Mouse (Mus musculus) lung, embryonic 14.5 days (tissue): ENCODE measurements around the gene Ppp1r12c. TPM values are rescaled to one million over a fixed set of nuclear protein-coding genes. Genes with fewer than 3 reads are reported as not detected.

Source experiments
- ATAC-seq: fragments of 200-750 bp; cut with Nextera tagmentation; 2 replicates; pipeline ENCODE4 v1.8.0; 2017; ENCODE audit warnings: mild to moderate bottlenecking, moderate TSS enrichment, moderate library complexity; ENCODE audit not compliant: insufficient read depth
- DNase-seq: peaks from one replicate; pipeline ENCODE4 v3.0.0-alpha.2; 2015
- H3K27ac ChIP-seq: fragments of 300-500 bp; sonication (generic); 2 replicates; pipeline ENCODE4 v1.5.1; 2014; ENCODE audit warnings: low read depth, mild to moderate bottlenecking, moderate library complexity
- H3K27me3 ChIP-seq: fragments of 300-500 bp; sonication (generic); 2 replicates; pipeline ENCODE4 v1.6.1; 2014; ENCODE audit warnings: low read length, control low read depth; ENCODE audit not compliant: insufficient read depth
- H3K36me3 ChIP-seq: fragments of 300-500 bp; sonication (generic); 2 replicates; pipeline ENCODE4 v1.6.1; 2014; ENCODE audit warnings: control low read depth; ENCODE audit not compliant: insufficient read depth
- H3K4me1 ChIP-seq: fragments of 300-500 bp; sonication (generic); 2 replicates; pipeline ENCODE4 v1.6.1; 2014; ENCODE audit warnings: antibody characterized with exemption, control low read depth; ENCODE audit not compliant: insufficient read depth
- H3K4me2 ChIP-seq: fragments of 300-500 bp; sonication (generic); 2 replicates; pipeline ENCODE4 v1.6.1; 2014; ENCODE audit warnings: mild to moderate bottlenecking
- H3K4me3 ChIP-seq: fragments of 300-500 bp; sonication (generic); 2 replicates; pipeline ENCODE4 v1.5.1; 2014; ENCODE audit warnings: low read depth, low read length
- H3K9ac ChIP-seq: fragments of 300-500 bp; sonication (generic); 2 replicates; pipeline ENCODE4 v1.6.1; 2014
- H3K9me3 ChIP-seq: fragments of 300-500 bp; sonication (generic); 2 replicates; pipeline ENCODE4 v1.6.1; 2016; ENCODE audit warnings: low read depth, low read length, control low read depth
- CTCF ChIP-seq: IDR thresholded peaks from 2 replicates; pipeline ENCODE4 v1.5.1; 2016; ENCODE audit warnings: antibody characterized with exemption, low read depth
- WGBS: fragments of 180-500 bp; shearing (Covaris S2); extraction: QIAGEN DNeasy Blood & Tissue Kit; methylation state at CpG from one replicate; pipeline ENCODE4 v1.1.7; 2014; 5-methylcytosine and 5-hydroxymethylcytosine counted together
- polyA plus RNA-seq: library from polyadenylated mRNA; unstranded; fragments of >200 nt; fragmentation: Nextera tagmentation; extraction: Ambion mirVana; gene quantifications from 2 replicates; pipeline ENCODE4 v1.2.1, GENCODE M21; 2014

Ppp1r12c gene
- polyA plus RNA-seq, 1 experiment from 2014 or later, result 54.3 TPM

GRCm38 (mm10) chr7:4473940-4474339 lies 27.5 kb downstream of the Ppp1r12c start:
- Histone ChIP-seq H3K36me3 (no peaks in the 10 kb centered on the region), H3K27me3 (peaks cover 21% of the 10 kb centered on the region), H3K4me1 (peaks cover under 1% of the 10 kb centered on the region; the same call in 1 of the 2 replicates), H3K4me2 (no peak overlapping the region), H3K27ac (no peak overlapping the region), H3K4me3 (no peak overlapping the region), H3K9ac (no peak overlapping the region), H3K9me3 (no peaks in the 10 kb centered on the region)
- ATAC-seq, result no peak
- DNase-seq, result no peak
- 12% methylated on average over 19 of the region's 19 CpGs for WGBS
- TF ChIP-seq CTCF, result no peak

- ATAC-seq, result peak; percentile 82
- WGBS, result under 1% methylated on average over 24 of the region's 24 CpGs
Observed at GRCm38 (mm10) chr7:4471179-4471555, 30.3 kb downstream of the Ppp1r12c start.

DNA sequence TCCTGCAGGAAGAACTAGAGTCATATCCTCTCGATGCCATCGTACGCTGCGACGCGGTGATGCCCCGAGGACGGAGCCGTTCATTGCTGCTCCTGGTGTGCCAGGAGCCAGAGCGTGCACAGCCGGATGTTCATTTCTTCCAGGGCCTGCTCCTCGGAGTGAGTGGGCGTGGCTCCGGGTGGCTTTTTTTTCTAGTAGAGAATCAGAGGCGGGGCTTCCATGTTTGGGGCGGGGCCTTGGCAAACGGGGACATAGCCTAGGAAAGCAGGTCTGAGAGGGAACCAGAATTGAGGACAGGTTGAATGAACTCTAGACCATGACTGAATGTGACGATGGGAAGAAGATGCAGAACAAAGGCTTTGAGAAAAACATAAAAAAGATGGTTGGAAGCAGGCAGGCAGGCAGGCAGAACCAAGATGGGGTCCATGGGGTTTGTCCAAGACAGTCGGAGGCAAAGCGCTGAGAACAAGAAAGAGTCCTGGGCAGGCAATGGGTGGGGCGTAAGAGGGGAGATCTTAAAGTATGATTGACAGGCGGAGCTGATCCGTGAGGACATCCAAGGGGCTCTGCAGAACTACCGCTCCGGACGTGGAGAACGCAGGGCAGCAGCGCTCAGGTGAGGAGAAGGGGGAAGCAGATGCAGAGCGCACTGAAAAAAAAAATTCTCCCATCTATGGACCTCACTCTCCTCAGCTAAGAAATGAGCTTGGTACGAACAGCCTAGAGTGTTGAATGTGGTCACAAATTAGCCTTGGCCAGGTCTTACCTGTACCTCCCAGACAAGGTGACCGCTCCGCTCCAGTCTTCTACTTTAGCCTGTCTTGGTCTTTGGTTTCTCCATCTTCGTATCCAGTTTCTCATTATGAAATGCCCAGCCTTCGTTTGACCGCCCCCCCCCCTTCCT lies 31.0 kb downstream of the Ppp1r12c start:
- Histone ChIP-seq H3K27ac (no peak overlapping the region), H3K36me3 (no peaks in the 10 kb centered on the region), H3K9me3 (no peaks in the 10 kb centered on the region), H3K9ac (peak overlapping the region; percentile 39), H3K4me2 (peak overlapping the region; percentile 83), H3K4me1 (no peaks in the 10 kb centered on the region), H3K27me3 (peaks cover 21% of the 10 kb centered on the region), H3K4me3 (peak overlapping the region; percentile 37)
- DNase-seq (peak; percentile 86), ATAC-seq (peak; percentile 76)
- no peak for TF ChIP-seq CTCF
- WGBS, result 4% methylated on average over 35 of the region's 35 CpGs

More at GRCm38 (mm10) chr7:4471179-4471555, 30.3 kb downstream of the Ppp1r12c start:
- Histone ChIP-seq H3K27ac (no peak overlapping the region), H3K4me2 (peak overlapping the region; percentile 83), H3K36me3 (no peaks in the 10 kb centered on the region), H3K9me3 (no peaks in the 10 kb centered on the region), H3K27me3 (peaks cover 21% of the 10 kb centered on the region), H3K4me3 (peak overlapping the region; percentile 37), H3K9ac (peak overlapping the region; percentile 39), H3K4me1 (no peaks in the 10 kb centered on the region)
- DNase-seq, result peak; percentile 94
- peak; percentile 83 for TF ChIP-seq CTCF

DNA sequence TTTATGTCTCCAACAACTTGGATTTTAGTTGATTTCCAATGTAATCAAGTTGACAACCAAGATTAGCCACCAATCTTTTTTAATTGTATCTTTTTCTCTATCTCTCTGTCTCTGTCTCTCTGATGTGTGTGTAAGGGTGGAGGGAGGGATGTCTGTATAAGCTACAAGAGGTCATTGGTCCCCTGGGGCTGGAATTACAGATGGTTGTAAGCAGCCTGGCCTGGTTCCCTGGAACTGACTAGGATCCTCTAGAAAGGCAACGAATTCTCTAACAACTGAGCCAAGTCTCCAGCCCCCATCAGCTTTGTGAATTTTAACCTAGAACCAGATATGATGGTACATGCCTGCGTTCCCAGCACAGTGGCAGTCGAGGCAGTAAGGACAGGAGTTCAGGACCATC lies 33.7 kb downstream of the Ppp1r12c start:
- H3K4me1 ChIP-seq, result no peaks in the 10 kb centered on the region
- H3K9ac ChIP-seq, result no peak overlapping the region
- no peak overlapping the region for H3K4me3 ChIP-seq
- no peaks in the 10 kb centered on the region for H3K36me3 ChIP-seq
- ATAC-seq (no peak), DNase-seq (no peak)
- 69% methylated on average over 3 of the region's 3 CpGs for WGBS
- H3K4me2 ChIP-seq, result no peak overlapping the region
- H3K27ac ChIP-seq, result no peak overlapping the region
- no peak for TF ChIP-seq CTCF
- peaks cover 11% of the 10 kb centered on the region; the same call in 1 of the 2 replicates for H3K27me3 ChIP-seq
- H3K9me3 ChIP-seq, result no peaks in the 10 kb centered on the region

DNA sequence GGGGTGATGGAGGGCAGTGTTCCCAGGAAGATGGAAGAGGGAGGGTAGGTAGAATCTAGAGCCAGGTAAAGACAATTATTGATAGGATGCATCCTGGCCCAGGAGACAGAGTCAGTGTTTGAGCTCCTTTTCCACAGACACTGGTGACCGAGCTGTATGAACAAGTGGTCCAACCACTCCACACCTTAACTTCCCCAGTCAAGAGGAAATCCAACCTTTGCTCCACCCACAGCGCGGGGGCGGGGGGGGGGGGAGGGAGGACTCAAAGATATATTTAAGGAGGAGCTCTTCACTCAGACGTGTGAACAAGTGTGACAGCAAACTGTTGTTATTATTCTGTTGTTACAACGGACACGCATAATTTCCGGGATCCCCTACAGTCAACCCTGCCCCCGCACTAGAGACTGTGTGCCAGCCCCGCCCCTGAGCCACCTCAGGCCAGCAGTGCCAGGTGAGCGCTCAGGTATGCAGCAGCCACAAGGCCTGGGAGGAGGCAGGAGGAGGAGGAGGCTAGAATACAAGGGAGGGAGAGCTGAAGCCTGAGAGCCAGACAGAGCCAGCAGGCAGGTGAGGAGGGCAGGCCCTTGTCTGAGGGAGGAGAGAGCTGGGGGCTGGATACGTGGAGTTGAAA lies 37.2 kb downstream of the Ppp1r12c start:
- Histone ChIP-seq H3K9me3 (no peaks in the 10 kb centered on the region), H3K4me3 (0 out of 2 replicates have a peak overlapping the region, but pooled peaks have one; percentile 1), H3K27me3 (no peaks in the 10 kb centered on the region), H3K9ac (no peak overlapping the region), H3K4me2 (peak overlapping the region; percentile 47), H3K36me3 (no peaks in the 10 kb centered on the region), H3K27ac (peak overlapping the region; percentile 83), H3K4me1 (no peaks in the 10 kb centered on the region)
- WGBS, result 5% methylated on average over 11 of the region's 12 CpGs
- TF ChIP-seq CTCF, result no peak
- DNase-seq (peak; percentile 63), ATAC-seq (peak; percentile 89)

DNA sequence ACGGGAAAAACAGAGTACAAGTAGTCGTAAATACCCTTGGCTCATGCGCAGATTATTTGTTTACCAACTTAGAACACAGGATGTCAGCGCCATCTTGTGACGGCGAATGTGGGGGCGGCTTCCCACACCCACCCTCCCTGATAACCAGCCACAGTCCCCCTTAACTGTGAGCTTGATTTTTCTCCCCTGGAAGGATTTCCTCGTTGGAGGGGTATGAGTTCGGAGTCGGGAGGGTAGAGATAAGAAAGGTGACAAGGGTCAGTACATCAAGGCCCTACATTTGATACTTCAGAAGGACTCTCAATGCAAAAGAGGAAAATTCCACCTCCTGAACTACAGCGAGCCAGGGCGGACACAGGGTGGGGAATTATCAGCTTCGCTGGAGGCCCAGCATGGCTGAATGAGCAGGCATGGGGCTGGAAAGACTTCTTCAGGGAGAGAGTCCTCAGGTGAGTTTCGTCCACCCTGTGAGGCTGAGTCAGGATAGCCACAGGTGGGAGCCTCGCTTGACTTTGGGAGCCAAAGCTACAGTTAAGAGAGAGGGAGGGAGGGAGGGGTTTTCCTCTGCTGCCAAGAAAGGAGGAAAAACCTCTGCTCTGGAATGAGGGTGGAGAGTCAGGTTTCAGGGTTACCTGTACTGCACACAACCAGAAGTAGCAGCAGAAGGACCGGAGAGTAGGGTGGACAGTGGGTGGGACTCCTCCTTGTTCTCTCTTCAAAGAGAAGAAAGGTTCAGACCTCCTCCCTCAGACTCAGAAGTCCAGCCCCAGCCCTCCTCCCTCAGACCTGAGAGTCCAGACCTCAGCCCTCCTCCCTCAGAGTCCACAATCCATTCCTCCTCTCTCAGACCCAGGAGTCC lies 40.7 kb downstream of the Ppp1r12c start, which contains the start of gene Eps8l1:
Gene Eps8l1, plus strand, starts transcription at position 99 of the 859 bp plus-strand sequence.
- Histone ChIP-seq H3K27ac (peak within 1 kb of the TSS; percentile 67), H3K4me3 (peak within 1 kb of the TSS; percentile 23), H3K36me3 (no peaks in the 10 kb centered on the region), H3K9ac (peak within 1 kb of the TSS; percentile 1; the same call in 1 of the 2 replicates), H3K4me1 (no peaks in the 10 kb centered on the region), H3K4me2 (peak within 1 kb of the TSS; percentile 51), H3K27me3 (no peaks in the 10 kb centered on the region), H3K9me3 (no peaks in the 10 kb centered on the region)
- 54% methylated on average over 13 of the region's 16 CpGs for WGBS
- TF ChIP-seq CTCF, result no peak
- peak; percentile 17 for DNase-seq
- peak; percentile 24; the same call in 1 of the 2 replicates for ATAC-seq
